Mouse (Mus musculus): ENCODE results near the gene Slc31a1.
A peak's percentile ranks its signal among the peaks of the same experiment; 100 is the strongest.

Slc31a1 gene

DNA sequence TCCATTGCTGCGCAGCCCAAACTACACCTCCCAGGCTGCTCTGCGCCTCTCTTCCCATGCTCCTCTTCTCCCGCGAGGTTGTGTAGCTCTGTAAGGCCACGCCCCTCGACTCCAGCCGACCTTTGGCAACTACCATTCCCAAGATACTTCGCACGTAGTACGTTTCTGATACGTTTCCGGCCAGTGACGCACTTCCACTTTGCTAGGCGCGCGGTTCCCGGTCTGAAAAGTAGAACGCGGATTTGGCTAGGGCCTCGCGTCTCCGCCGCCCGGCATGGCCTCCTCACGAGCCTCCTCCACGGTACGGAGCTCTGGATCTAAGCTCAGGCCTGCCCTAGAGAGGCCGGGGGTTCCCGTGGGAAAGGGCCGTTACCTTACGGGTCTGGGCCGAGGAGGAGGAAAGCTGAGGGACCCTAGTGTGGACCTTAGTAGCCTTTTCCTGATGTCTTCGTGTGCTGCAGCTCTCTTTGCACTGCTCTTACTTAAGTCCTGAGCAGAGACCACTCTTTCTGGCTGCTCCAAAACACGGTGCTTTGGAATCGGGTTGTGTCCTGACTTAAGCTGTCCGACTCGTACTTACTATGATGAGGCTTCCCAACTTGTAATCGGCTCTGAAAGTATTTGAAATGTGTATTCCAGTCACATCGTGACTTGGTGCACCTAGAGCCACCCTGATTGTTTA is 48.2 kb downstream of the Slc31a1 start, which contains the start of the genes Cdc26 and Prpf4:
Gene Cdc26 (minus strand): TSS at position 42 of the 682 bp plus-strand sequence.
Gene Prpf4 (plus strand): TSS at position 197 of the 682 bp plus-strand sequence.
- peak; percentile 99 for DNase-seq

DNA sequence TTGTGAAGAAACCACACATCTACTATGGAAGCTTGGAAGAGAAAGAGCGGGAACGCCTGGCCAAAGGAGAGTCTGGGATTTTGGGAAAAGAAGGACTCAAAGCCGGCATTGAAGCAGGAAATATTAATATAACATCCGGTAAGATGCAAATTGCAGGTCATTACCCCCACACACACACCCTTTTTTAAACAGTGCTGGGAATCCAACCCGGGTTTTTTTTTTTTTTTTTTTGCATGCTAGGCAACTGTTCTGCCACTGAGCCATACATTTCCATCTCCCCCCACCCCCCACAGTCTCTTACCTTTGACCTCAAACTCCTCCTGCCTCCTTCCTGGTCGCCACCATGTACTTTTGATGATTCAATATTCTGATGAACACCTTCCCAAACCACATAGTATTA is 49.1 kb downstream of the Slc31a1 start:
- DNase-seq = no peak

DNA sequence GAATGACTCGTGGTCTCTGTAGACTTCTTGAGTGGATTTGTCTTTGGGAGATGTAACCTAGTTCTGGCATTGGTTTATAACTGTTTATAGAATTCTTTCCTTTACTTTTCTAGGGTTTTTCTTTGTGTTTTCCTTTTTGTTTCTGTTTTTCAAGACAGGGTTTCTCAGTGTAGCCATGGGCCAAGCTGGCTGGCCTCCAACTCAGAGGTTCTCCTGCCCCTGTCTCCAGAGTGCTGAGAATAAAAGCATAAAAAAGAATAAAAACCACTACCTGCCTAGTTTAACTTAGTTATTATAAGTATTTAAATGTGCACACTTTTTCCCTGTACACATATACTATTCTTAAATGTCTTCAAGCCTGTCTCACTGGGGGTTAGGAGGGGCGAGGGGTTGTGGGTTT is 49.8 kb downstream of the Slc31a1 start:
- DNase-seq = no peak

DNA sequence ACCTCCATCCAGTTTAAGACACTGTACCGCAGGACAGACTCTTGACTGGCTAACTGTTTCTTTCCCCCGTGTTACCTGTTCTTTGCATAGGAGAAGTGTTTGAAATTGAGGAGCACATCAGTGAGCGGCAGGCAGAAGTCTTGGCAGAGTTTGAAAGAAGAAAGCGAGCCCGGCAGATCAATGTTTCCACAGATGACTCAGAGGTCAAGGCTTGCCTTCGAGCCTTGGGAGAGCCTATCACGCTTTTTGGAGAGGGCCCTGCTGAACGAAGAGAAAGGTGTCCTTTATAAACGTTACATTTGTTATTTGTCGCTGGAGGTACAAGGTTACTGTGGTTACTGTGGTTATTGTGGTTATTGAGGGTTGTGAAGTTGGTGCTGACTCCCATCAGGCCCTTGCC is 51.1 kb downstream of the Slc31a1 start:
- DNase-seq = no peak

DNA sequence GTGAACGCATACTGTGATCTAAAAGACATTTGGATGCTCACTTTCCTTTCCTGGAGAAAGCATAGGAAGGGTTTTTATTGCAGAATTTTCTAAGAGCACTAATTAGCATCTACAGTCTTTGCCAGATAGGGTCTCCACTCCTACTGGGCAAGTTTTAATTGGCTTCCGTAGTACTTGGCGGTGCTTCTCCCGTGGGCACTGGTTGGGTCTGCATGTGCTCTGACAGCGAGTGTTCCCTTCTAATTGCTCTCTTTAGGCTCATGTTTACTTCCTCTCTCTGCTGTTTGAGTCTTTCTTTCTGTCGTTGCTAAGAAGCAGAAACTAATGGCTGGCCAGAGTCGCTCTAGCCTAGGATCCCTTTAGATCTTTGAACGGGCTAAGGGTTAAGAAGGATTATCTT is 57.9 kb downstream of the Slc31a1 start:
- DNase-seq = no peak

DNA sequence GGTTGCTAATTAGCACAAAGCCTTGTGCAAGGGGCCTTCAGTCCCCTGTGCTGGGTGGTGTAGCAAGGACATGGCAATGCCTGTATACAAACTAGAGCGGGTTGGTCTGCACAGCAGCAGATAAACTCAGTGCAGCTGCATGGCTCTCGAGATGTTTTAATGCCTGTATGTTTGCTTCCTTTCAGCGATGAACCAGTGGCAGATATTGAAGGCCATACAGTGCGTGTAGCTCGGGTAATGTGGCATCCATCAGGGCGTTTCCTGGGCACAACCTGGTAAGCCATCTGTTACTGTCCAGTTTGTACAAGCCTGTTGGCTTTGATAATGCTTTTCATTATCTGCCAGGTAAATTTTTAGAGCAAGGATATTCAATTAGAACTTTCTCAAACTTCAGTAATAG is 58.6 kb downstream of the Slc31a1 start:
- DNase-seq = no peak

DNA sequence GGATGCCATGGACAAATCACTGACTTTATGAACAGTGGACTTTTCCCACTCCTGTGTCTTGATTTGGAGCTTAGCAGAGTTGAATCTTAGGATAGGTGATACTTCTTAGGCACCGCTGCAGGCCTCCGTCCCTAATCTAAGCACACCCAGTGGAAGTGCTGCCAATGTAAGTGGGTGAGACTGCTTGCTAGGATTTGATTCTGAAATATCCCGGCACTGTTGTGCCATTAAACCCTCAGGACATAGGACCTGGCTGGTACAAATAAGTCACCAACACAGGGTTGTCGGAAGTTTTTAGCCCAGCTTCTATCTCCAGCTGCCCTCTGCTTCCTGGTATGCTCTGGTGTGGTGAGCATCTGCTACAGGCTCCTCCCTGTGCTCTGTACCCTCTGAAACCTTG is 65.4 kb downstream of the Slc31a1 start:
- no peak for DNase-seq

DNA sequence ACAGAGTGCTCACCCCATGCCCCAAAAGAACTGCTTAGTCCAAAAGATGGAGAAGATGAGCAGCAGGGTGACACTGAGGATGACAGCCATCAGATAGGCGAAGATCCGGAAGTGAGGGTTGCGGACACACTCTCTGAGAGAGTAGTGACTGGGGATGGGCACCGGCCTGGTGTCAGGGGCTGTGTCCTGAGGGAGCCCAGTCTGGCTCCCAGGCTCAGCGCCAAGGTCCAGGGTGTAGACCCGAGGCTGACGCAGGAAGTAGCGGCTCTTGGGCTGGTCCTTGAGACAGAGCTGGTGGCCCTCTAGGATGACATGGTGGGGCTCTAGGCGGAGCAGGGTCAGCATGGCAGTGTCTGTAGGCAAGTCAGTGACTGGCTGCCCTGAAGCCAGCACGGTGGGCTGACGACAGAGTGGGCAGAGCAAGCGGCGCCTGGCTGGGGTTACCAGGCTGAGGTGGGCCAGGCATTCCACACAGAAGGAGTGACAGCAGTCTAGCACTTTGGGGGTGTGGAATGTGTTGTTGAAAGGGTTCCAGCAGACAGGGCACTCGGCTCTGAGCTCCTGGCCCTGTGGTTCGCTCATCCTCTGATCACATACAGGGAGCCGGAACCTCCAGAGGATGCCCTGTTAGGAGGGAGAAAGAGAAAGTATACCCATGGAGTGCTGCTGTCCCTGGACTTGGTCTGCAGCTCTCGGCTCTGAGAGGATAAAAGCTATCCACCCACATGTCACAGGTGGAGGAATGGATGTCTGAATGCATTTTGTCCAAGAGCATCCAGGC is 67.6 kb downstream of the Slc31a1 start:
- DNase-seq = no peak

DNA sequence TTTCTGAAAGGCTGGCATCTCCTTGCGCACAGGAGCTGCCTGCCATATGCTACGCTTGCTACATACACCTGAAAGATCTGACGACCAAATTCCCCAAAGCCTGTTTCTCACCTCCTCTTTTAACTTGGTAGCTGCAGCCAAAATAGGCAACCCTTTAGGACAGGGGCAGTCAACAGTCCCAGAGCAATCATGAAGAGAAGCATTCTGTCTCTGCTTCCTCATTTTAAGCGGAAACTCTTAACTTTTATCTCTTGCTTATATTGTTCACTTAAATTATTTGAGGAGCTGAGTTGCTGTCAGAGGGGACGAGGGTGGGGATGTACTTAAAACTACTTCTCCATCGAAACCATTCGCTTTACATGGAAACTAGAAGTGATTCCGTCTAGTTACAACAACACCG is 69.1 kb downstream of the Slc31a1 start:
- no peak for DNase-seq

DNA sequence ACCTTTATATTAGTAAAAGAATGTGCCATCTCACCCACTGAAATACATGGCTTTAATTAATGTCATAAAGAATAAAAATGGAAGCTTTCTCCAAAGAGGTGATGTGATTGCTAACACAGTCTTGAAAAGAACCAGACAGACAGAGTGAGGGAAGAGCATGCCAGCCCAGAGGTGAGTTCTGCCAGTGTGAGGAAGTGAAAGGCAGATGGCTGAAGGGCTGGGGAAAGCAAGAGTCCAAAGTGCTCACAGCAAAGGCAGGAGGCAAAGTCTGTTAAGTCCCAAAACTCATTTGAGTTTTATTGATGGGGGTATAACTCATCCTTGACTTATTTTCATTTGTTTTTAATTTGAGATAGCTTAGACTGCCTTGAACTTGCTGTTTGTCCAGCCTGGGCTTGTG is 70.2 kb downstream of the Slc31a1 start:
- no peak for DNase-seq

DNA sequence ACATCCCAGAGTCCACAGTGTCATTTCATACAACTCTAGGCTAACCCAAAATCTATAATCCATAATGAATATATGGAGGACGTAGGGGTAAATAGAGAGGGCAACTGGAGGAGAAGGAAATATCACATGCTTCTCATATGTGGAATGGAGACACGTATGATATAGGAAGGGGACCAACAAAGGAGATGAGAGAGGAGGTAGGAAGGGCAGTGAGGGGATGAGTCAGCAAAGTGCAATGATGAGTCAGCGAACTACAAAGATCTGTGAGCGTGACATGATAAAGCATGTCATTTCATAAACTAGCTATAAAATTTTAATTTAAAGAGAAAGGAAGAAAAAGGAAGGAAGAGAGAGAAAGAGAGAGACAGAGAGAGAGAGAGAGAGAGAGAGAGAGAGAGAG is 71.0 kb downstream of the Slc31a1 start:
- no peak for DNase-seq

DNA sequence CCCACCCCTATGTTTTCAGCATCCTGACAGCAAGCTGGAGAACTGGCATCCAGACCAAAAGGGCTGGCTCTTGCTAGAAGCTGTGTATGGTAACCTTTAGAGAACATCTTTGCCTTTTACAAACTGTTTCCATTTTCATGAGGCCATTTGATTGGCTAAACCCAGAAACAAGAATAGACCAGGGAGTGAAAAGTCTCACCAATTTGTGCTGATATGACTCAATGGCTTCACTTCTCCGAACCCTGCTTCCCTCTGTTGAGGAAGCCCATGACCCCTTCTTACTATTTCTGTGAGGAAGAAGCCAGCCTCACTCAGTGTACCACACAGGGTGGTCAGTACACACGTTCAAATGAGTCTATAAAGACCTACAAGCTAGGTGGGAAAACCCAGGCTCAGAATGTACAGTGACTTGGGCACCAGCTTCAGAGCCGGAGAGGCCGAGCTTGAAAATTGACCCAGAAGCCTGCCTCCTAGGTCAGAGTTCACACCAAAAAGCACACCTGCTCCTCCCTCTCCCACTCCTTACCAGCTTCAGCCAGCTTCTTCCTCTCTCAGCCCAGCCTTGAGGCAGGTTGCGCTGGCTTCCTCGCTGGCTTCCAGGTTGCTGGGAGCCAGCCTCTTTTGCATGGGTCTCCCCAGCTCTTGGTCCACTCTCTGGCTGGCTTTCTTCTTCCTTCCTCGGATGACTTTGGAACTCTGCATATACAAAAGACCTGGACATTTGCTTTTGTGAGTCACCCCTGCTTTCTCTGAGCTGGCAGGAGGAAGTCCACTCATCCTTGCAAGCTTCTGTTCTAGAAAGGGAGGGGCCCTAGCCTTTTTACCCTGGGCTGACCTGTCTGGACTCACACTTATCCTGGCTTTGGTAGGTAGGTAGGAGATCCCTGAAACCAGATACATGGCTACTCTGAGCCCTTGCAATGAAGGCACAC is 73.7 kb downstream of the Slc31a1 start:
- peak; percentile 61 for DNase-seq

DNA sequence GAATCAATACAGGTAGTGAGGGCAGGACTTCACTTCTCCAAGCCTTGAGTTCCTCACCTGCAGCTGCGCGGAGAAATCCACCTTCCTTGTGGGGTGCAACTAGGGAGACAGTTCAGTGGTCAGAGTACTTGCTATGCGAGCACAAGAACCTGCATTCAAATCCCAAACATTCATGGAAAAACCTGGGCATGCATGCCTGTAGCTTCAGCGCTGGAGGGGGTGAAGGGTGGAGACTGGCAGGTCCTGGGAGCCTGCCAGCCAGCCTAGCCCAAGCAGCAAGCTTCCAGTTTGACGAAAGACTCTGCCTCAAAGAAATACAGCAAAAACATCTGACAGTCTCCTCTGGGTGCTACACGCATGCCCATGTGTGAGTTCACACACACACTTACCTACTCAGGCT is 74.6 kb downstream of the Slc31a1 start, which contains the start of gene Rnf183:
Gene Rnf183 (minus strand): TSS at position 172 of the 400 bp plus-strand sequence.
- peak; percentile 67 for DNase-seq

DNA sequence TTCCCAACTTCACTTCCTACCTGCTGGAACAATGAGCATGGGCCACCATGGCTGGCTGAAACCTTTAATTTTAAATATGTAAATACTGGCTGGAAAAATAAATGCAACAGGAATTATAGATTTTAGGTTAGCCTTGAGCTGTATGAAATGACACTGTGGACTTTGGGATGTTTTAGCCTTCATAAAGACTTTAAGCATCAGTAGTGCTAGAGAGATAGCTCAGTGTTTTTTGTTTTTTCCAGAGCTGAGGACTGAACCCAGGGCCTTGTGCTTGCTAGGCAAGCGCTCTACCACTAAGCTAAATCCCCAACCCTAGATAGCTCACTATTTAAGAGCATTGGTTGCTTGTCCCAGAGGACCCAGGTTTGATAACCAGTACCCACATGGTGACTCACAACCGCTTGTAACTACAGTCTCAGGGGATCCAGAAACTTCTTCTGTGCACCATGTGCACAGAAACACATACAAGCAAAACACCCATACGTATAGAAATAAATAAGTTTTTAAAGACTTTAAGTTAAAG is 76.8 kb downstream of the Slc31a1 start:
- DNase-seq = no peak

DNA sequence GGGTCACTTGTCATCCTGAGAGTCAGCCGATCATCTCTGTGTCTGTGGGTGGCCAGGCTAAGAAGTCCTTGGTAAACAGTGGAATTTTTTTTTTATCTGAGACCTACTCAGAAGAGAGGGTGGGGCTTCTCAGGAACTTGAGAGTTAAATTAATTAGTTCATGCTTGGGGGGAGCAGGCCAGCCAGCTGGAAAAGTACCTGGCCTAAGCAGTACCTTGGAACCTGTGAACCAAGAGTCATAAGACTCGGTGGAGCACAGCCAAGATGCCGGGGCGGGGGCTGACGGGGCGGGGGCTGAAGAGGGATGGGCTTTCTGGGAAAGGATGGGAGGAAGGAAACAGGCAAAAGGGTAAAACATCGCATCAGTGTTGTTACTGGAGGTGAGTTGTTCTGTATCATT is 77.3 kb downstream of the Slc31a1 start:
- peak; percentile 84 for DNase-seq

DNA sequence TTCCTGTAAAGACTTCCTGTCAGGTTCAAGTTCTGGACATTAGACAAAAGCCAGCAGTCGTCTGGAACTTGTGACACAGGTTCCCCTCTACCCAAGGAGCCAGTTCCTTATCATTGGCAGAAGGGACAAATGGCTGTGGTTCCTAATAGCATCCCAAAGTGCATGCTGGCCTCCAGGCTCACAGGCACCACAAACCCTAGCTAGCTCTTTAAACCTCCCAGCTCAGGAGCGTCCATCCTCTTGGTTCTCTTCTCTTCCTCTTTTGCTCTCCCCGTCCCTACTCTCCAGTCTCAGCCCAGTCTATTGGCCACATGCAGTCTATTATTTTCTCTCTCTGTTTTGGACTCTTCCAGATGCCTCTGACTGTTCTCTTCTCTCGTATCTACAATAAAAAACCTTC is 79.3 kb downstream of the Slc31a1 start:
- no peak for DNase-seq

DNA sequence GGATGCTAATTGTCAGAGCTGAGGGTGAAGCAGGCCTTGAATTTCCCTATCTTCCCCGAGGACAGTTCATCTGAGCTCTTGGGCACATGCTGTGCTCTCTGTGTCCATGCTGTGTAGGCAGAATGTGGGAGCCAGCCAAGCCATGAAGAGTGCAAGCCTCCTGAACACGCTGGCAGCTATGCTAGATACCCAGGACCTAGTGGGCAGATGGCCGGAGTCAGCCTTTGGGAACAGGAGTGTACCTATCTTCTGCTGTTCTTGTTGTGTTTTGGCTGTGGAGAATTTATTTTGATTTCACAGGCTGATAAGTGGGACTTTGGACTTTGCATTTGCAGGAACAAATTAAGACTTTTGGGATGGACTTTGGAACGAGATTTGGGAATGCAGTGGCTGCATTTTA is 80.0 kb downstream of the Slc31a1 start:
- DNase-seq = peak; percentile 79

DNA sequence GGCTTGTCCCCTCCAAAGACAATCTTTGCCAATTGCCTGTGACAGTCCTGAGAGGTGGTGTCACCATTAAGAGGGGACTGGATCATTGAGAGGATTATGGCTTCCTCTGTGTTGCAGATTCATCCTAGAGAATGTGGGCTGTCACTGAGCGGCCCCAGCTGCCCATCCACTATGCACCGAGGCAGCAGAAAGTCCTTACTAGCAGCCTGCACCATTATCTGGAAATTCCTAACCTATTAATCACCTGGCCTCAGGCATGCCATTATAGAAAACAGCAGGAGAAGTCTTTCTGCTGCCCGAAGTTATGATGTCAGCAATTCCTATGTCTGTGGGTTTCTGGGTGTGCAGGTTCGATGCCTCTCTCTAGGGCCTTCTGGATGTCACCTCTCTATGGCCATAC is 80.5 kb downstream of the Slc31a1 start:
- no peak for DNase-seq
